Mouse (Mus musculus): ENCODE measurements around the gene Atxn2.

The Atxn2 gene

DNA sequence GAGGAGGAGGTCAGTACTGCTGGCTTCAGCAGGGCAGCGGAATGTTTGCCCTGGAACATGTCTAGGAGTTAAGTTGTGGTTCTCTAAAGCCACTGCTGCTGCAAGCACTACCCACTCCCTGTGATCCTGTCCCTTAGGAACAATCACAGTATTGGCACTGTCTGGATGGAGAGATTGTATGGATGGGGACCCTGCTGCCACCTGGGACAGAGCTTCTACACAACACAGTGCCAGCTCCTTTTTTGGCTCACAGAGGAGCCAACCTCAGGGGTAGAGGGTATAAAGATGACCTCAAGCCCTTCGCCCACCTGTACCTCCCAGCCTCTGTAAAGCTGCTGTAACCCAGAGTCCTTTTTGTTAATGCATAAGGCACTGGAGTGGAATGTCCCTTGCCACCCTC lies 105.5 kb downstream of the Atxn2 start:
- in situ Hi-C loops (cut with MboI): no loop called here

DNA sequence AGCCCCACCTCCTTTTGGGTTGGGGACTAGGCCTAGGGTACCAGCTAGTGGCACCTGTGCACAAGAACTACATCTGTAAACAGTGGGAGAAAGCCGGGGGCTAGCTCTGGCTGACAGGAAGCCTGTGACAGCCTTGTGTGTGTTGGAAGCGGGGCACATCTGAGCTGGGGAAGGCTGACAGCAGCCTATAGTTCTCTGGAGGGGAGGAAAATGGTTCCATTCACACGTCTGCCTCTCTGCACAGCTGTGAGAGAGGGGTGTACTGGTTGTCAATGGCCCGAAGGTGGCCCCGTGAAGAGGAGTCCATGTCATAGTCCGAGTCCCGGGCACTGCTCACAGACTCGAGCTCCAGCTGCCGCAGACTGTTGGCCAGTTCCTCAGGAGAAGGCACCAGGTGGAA lies 106.4 kb downstream of the Atxn2 start:
- in situ Hi-C loops (cut with MboI): no loop called here

DNA sequence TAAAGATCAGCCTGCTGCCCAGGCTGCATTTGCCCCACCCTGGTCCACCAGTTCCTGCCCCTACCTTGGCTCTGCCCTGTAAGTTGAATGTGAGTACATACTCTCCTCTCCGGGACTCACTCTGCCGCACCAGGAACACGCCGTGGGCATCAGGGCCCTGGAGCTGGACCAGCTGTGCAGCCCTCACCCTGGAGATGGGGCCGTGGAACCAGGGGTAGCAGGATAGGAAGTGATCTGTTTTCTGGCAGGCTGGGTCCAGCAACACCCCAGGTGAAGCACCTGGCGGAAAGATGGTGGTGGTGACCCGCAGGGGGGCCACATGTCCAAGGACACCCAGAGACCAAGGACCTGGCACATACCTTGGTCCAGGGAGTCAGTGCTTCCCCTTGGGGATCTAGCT lies 107.3 kb downstream of the Atxn2 start:
- in situ Hi-C loops (cut with MboI): no loop called here

DNA sequence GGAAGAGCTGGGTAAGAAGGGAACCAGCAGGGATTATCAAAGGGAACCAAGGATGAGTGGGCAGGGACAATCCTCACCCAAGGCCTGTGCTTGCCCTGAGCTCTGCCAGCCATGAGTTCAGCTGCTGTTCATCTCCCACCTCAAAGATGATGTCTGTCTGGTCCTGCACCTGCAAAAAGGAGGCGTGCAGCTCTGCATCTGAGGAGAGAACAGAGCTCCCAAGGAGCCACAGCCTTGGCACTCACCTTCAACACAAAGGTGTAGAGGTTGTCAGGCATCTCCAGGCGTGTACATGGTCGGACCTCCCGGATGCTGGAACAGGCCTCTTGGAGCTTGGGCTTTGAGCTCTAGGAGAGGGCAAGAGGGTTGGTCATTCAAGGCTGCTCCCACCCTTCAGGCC lies 107.7 kb downstream of the Atxn2 start:
- in situ Hi-C loops (cut with MboI): no loop called here

DNA sequence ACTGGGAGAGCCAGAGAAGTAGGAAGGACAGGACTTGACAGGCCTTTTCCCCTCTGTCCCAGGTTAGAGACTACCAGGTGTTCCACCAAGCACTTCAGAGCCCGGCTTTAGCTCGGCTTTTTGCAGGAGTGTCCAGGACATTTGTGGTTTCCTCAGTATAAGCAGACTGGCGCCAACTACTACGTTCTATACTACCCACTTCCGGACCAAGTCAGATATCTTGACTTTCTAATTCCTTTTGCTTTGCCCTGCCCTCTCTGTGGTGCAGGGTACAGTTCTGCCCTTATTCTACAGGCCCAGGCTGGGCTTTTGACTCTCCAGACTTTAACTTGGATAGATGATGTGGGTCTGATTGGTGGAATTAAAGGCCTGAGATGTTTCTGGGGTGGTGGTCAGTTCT lies 108.4 kb downstream of the Atxn2 start:
- in situ Hi-C loops (cut with MboI): no loop called here

DNA sequence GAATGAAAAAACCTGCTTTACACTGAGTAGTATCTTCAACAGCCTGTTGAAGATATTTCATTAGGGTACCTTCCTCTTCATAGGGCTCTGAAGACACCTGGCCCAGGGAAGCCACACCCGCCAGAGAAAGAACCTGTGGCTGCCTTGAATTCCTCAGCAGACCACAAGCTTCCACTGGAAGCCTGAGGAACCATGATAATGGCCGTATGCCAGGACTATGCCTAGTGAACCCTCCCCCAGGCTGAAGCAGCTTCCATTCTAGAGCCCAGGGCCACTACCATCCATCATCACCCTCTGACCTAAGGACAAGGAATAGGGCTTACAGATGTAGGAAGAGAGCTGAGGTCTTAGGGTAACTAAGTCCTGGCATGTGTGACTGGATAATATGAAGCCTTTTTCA lies 109.0 kb downstream of the Atxn2 start:
- in situ Hi-C loops (cut with MboI): no loop called here

DNA sequence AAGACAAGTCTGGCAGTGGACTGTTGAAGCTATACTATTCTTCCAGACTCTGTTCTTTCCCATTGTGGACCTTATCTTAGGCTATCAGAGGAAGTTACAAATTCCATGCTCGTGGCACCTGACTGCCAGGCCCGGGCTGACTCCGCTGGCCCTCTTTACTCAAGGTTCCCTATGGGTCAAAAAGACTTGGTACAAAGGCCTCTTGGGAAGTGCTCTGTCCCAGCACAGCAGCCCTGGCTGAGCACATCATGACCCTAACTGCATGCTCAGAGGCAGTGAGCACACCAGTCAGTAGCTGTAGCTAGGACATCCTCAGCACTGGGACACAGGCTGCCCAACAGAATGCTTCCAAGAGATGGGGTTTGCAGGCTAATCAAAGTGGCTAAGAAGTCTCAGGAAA lies 109.5 kb downstream of the Atxn2 start:
- in situ Hi-C loops (cut with MboI): no loop called here

DNA sequence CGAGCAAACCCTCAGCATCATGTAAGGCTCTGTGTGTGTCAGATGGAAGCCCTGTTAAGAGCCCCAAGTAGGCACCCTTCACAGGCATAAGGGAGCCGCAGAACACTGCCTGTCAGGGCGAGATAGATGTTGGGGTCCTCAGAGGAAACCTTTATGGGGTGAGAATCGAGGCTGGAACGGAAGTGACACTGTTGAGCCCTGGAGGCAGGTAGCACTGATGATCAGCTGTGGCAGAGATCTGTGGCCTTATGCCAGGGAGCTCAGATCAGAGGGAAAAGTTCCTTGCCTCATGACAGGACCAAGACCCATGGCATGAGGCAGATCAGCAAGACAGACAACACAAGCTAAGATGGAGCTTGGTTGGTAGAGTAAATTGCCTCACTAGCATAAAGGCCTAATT lies 110.0 kb downstream of the Atxn2 start:
- in situ Hi-C loops (cut with MboI): no loop called here

DNA sequence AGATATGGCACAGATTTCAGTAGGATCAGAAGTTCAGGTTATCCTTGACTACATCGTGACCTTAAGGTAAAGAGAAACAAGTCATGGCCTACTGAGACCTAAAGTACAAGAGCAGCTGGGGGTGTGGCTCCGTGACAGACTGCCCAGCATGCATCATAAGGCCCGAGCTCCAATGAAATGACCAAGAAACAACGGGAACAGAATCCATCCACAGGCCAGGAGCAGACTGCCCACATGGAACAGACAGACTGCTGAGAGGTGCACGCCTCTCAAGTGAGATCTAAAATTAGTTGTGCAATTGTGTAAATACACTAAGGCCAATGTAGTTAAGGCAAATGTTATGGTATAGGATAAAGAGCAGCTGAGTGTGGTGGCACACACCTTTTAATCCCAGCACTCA lies 110.4 kb downstream of the Atxn2 start:
- in situ Hi-C loops (cut with MboI): no loop called here

DNA sequence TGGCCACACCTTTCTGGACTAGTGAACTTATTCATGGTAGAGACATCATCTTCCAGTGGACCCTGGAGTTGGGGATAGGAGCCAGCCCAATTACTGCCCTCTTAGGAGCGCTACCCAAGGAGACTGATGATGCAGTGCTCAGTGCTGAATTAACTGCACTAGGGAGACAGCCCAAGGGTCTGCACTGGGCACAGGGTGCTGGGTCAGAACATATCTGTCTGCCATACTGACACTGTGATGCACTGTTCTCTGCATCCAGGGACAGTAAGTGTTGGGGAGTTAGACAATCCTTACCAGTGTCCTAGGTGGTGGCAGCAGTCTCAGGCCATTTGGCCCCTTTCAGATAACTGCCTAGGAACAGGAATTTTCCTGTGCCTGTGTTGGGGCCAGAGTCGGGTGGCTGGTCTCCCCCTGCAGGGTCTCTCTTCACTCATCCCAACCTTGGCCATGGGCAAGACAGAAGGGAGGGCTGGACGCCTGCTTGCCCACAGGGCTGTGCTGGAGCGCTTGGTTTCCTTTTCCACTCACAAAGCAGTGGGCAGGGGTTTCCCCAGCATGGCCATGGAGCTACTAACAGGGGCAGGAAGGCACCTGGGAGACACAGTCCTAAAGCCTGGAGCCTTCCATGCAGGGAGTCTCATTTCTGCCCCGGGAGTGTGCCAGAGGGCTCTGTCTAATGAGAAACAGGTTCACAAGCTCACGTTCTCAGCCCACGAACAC lies 111.8 kb downstream of the Atxn2 start:
- in situ Hi-C loops (cut with MboI): no loop called here

DNA sequence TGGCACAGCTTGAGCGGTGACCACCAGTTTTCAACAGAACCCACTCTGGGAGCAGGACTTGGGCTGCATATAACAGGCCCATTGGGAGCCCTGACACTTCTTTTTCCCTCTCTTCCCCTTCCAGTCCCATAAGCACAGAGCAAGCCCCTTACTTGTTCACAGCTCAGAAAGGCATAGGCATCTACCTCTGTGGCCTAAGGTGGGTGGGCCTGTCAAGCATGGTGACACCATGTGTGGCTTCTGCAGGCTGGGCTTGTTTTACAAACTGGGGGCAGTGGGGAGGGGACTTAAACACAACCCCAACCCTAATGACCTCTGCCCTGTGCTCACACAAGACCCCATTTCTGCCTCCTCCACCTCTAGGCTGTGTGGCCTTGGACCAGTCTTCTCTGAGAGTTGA lies 112.5 kb downstream of the Atxn2 start:
- in situ Hi-C loops (cut with MboI): no loop called here

DNA sequence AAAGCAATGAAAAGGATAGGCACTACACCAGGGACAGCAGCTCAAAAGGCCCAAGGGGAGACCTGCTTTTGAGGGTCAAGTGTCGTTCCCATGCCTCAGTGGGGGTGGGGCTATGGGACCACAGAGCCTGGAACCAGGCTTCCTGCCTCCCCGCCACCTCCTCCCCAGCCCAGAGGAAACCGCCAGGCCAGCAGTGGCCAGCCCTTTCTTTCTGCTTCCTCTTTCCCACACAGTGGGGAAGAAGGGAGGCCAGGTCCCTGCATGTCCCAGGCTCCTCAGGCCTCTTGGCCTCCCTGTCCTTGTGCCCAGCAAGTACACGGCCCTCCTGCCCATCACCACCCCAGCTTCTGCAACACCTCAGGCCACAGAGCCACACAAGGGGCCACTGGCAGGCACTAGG lies 113.0 kb downstream of the Atxn2 start:
- in situ Hi-C loops (cut with MboI): no loop called here

DNA sequence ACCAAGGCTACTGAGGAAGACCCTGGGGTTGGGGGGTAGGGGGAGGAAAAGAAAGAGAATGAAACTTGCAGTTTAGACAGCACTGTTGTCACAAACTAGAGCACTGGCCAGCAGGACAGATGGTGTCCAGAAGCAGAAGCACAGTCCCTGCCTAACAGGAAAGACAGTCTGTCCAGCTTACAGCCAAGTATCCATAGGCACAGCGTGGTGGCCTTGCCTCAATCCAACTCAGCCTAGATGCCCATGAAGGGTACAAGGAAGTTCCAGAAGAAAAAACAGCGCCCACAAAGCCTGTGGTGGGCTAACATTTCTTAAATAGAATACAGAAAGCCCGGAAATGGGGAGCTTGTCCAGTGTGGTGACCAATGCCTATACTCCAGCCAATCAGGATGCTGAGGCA lies 114.5 kb downstream of the Atxn2 start:
- in situ Hi-C loops (cut with MboI): no loop called here

DNA sequence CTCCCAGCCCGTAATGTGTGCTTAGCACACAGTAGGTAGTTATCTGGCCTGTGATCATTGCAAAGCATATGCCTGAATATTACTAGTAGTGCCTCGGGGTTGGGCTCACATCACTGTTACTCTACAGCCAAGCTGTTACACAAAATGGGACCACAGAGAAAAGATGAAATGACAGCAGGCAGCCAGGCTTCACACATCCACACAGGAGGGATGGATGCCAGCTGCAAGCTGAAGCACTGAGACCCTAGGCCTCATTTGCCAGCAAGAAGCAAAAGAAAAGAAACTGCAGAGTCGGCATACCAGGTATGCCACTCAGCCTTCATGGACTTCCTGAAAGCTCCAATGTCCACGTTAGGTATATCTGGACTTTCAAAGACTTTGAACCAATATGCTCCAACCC lies 116.7 kb downstream of the Atxn2 start:
- in situ Hi-C loops (cut with MboI): no loop called here

DNA sequence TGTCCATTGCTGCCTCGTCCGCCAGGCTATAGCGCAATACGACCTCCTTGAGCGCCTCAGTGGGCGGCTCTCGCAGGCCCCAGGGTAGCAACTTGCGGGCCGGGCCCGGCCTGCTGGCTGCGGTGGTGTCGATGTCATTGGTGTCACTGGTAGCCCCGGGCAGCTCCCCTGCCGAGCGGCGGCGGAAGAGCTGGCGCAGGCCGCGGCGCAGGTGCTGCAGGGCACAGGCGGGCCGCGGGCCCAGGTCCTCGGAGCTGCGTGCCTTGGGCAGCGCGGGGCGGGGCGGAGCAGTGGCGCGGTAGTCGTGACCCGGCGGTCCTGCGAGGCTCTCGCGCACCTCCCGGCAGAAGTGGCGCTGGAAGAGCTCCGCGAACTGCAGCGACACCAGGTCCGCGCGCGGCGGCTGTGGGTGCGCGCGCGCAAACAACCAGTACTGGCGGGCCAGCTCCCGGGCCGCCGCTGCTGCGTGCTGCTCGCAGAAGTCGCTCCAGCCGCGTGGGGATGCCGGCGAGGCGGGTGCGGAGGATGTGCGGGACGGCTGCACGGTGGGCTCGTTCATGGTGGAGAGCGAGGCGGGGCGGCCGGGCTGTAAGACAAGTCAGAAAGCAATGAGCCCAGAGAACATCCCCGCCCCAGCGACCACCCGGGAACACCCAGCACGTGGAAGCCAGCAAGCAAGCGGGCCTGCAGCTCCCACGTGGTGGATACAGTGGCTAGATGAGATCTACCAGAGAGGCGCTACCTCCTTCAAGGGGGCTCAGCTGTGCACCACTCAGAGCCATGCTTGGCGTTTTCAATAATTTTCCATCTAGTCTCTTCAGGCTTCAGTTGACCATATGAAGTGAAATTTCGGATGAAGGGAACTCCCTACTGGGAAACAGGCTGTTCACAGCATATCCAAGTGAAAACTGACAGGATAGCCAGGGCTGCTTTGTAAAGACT lies 117.6 kb downstream of the Atxn2 start:
- in situ Hi-C loops (cut with MboI): no loop called here

DNA sequence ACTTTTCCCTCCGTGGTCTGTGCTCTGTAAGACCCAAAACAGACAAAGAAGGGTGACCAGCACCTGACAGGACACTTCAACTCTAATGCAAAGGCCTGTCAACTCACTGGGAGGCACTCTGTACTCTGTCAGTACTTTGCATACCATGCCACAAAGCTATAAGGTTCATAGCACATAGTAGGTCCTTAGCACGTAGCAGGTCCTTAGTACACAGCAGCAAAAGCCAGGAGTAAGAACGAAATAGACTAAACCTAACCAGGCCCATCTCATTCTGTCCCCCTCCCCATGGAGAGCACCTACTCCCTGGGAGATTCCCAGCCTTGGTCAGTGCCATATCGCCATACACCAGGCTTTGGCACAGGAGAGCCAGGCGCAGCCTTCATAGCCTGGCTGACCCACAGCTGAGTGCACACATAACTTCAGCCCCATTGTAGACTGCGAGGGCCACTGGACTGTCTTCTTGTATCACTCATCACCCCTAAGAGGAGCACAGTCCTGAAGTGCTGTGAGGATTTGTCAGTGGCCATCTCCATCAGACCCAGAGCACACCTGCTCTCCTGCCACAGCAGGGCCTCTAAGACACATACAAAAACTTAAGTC lies 120.0 kb downstream of the Atxn2 start:
- in situ Hi-C loops (cut with MboI): no loop called here

DNA sequence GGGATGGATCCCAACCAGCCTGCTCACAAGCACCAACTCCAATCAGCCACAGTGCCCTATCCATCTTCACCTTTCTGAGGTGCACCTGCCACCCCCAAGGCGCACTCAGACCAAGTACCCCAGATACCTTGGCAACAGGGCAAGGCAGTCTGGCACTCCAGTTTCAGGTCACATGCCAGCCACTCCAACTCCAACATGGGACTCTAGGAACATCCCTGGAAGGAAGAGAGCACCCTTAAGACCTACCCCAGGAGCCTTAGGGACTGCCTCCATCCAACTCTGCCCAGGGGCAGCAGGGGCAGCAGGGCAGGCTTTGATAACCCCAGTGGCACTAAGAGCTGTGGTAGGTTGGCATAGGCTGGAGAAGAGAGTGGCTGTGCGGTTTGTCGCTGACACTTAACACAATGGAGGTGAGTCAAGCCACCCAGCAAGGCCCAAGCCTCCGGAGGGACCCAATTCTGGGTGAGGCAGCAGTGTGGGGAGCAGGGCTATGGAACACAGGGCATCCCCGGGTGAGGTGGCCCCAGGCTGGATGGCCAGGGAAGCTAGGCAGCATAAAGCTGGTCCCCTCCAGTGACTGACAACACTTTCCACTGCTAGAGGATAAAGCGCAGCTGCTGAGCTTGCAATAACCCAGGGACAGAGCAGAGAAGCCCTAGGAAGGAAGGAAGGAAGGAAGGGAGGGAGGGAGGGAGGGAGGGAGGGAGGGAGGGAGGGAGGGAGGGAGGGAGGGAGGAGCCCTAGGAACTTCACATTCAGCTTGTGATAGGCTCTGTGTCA lies 121.4 kb downstream of the Atxn2 start:
- in situ Hi-C loops (cut with MboI): no loop called here

DNA sequence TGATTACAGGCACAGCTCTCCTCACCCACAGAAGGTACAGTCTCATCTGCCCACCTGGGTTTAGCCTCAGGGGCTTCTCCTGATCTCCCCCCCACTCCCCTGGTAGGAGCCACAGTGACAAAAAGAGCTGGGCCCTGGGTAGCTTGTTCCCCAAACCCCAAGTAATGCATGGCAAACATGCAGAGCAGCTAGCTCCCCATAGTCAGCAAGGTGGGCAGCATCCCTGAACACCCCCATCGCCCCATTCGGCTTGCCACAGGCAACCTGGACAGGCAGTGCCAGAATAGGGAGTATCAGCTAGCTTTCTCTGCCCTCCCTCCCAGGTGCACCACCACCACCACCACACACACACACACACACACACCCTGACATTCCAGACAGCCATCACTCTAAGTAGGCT lies 122.0 kb downstream of the Atxn2 start:
- in situ Hi-C loops (cut with MboI): no loop called here

DNA sequence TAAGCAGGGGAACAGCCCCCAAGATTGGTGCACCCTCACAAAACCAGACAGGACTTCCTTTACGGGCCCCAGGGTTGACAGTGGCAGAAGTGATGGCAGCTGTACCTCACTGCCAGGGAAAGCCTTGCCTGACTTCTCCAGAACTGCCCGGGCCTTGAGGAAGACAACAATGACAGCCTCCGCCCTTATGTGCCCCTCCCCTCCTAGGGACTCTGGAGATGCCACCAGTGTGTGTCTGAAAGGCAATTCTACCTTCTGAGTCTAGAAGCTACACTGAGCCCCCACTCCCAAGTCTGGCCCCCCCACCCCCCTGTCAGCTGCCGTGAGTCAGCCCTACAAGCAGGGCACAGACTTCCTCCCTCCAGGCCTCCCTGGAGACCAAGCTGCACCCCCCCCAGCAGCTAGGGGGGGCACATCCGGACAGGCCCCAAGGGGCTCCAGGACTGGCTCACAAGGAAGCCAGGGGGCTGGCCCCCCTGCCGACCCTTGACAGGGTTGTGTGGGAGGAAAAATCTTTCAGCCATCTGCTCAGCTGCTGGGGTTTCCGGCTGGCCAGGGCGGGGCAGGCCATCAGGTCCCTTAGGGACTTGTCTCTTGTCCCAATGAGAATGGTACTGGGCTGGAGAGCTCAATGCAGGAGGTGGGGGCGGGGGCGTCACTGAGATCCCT lies 122.6 kb downstream of the Atxn2 start:
- in situ Hi-C loops (cut with MboI): no loop called here

DNA sequence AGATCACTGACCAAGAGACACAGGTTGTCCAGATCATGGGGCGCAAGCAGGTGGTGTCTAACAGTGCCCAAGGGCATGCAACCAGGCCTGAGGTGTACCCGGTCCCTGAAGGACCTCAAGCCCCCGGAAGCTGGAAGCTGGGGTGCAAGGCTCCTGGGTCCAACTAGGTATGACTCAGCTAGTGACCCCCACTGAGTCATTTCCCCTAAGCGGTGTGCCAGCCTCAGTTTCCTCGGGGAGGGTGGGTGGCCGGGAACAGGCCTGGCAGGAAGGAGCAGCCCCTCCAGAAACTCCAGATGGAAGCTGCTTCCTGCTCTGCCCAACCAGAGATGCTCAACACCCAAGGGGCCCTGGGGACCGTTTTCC lies 123.1 kb downstream of the Atxn2 start:
- in situ Hi-C loops (cut with MboI): no loop called here

DNA sequence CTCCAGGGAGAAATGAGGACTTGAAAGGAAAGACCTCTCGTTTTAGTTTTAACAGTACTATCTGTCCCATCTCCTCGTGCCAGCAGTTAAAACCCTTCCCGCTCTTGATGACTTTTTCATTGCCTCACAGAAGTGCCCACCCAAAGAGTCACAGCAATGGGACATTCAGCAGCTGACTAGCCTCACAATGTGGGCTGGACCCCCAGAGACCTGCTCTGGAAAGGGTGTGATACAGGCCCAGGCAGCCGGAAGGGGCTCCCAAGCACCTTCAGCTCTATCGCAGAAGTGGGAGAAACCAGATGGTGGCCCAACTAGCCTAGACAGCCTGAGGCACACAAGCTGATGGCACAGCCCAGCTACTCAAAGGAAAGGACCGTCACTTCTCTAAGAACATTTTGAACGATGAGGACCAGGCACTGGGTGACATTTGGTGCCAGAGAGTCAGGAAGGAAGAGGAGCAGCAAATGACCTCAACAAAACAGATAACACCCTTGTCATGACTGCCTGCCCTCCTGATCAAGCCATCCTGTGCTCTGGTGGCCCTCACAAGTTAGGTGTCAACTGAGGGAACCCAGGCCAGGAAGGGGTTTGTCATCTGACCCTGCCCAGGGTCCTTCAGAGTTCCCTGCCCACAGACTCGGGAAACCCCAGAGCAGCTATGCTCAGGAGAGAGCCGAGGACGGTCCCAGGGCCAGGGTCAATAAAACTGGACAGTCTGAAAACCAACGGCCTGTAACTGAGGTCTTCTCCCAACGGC lies 124.0 kb downstream of the Atxn2 start:
- in situ Hi-C loops (cut with MboI): no loop called here
